Mouse (Mus musculus): ENCODE results near the gene 1600014C10Rik. TPM values are rescaled to one million over a fixed set of nuclear protein-coding genes. Genes with fewer than 3 reads are reported as not detected.

1600014C10Rik gene
- polyA plus RNA-seq, 1 experiment from 2014 or later, result 17.0 TPM

- 74% methylated on average over 3 of the region's 3 CpGs for WGBS
- H3K4me2 ChIP-seq (ENCODE audit: low read depth, low read length), result no peak overlapping the region
- no peak overlapping the region for H3K4me3 ChIP-seq (replicated peaks; ENCODE audit: low read length)
Measured at GRCm38 (mm10) chr7:38179896-38180295, 3.1 kb upstream of the 1600014C10Rik start.

GRCm38 (mm10) chr7:38181366-38181765 lies 1.7 kb upstream of the 1600014C10Rik start:
- 79% methylated on average over 2 of the region's 2 CpGs for WGBS
- no peak overlapping the region for H3K4me3 ChIP-seq (replicated peaks; ENCODE audit: low read length)

More at GRCm38 (mm10) chr7:38179896-38180295, 3.1 kb upstream of the 1600014C10Rik start:
- Histone ChIP-seq H3K9me3 (replicated peaks; ENCODE audit: control insufficient read depth, low read length) (no peaks in the 10 kb centered on the region), H3K27me3 (ENCODE audit: control insufficient read depth, insufficient read depth, low read length) (no peaks in the 10 kb centered on the region; the same call in 1 of the 2 replicates), H3K9ac (ENCODE audit: low read length) (no peak overlapping the region), H3K4me1 (ENCODE audit: control insufficient read depth, insufficient read depth, low read length) (peaks cover 14% of the 10 kb centered on the region), H3K36me3 (ENCODE audit: control insufficient read depth, insufficient read depth, low read length) (no peaks in the 10 kb centered on the region), H3K27ac (ENCODE audit: low read length) (no peak overlapping the region)
- no peak for ATAC-seq (ENCODE audit: insufficient read depth, low FRiP score)

GRCm38 (mm10) chr7:38182596-38182961 lies 438 bp upstream of the 1600014C10Rik start:
- Histone ChIP-seq H3K4me1 (ENCODE audit: control insufficient read depth, insufficient read depth, low read length) (peaks cover 14% of the 10 kb centered on the region), H3K4me2 (ENCODE audit: low read depth, low read length) (peak overlapping the region; percentile 96), H3K9me3 (replicated peaks; ENCODE audit: control insufficient read depth, low read length) (no peaks in the 10 kb centered on the region), H3K27me3 (ENCODE audit: control insufficient read depth, insufficient read depth, low read length) (no peaks in the 10 kb centered on the region), H3K4me3 (replicated peaks; ENCODE audit: low read length) (peak overlapping the region; percentile 69), H3K9ac (ENCODE audit: low read length) (peak overlapping the region; percentile 86), H3K36me3 (ENCODE audit: control insufficient read depth, insufficient read depth, low read length) (no peaks in the 10 kb centered on the region), H3K27ac (ENCODE audit: low read length) (peak overlapping the region; percentile 79)
- 0% methylated on average over 11 of the region's 11 CpGs for WGBS
- ATAC-seq (ENCODE audit: insufficient read depth, low FRiP score), result peak; percentile 27; the same call in 1 of the 2 replicates

More at GRCm38 (mm10) chr7:38181366-38181765, 1.7 kb upstream of the 1600014C10Rik start:
- H3K4me1 ChIP-seq (ENCODE audit: control insufficient read depth, insufficient read depth, low read length), result peaks cover 14% of the 10 kb centered on the region
- H3K9me3 ChIP-seq (replicated peaks; ENCODE audit: control insufficient read depth, low read length), result no peaks in the 10 kb centered on the region
- no peak overlapping the region for H3K4me2 ChIP-seq (ENCODE audit: low read depth, low read length)
- no peaks in the 10 kb centered on the region for H3K36me3 ChIP-seq (ENCODE audit: control insufficient read depth, insufficient read depth, low read length)
- H3K27me3 ChIP-seq (ENCODE audit: control insufficient read depth, insufficient read depth, low read length), result no peaks in the 10 kb centered on the region
- H3K27ac ChIP-seq (ENCODE audit: low read length), result no peak overlapping the region
- H3K9ac ChIP-seq (ENCODE audit: low read length), result no peak overlapping the region
- ATAC-seq (ENCODE audit: insufficient read depth, low FRiP score), result no peak

GRCm38 (mm10) chr7:38183709-38184417 lies 846 bp downstream of the 1600014C10Rik start:
- peak overlapping the region; percentile 69 for H3K4me3 ChIP-seq (replicated peaks; ENCODE audit: low read length)
- peak overlapping the region; percentile 86 for H3K9ac ChIP-seq (ENCODE audit: low read length)
- no peaks in the 10 kb centered on the region for H3K36me3 ChIP-seq (ENCODE audit: control insufficient read depth, insufficient read depth, low read length)
- peak overlapping the region; percentile 79 for H3K27ac ChIP-seq (ENCODE audit: low read length)
- no peaks in the 10 kb centered on the region for H3K27me3 ChIP-seq (ENCODE audit: control insufficient read depth, insufficient read depth, low read length)
- WGBS, result 6% methylated on average over 36 of the region's 36 CpGs
- peaks cover 14% of the 10 kb centered on the region for H3K4me1 ChIP-seq (ENCODE audit: control insufficient read depth, insufficient read depth, low read length)
- no peaks in the 10 kb centered on the region for H3K9me3 ChIP-seq (replicated peaks; ENCODE audit: control insufficient read depth, low read length)
- H3K4me2 ChIP-seq (ENCODE audit: low read depth, low read length), result peak overlapping the region; percentile 96
- ATAC-seq (ENCODE audit: insufficient read depth, low FRiP score), result peak; percentile 92

- H3K27me3 ChIP-seq (ENCODE audit: control insufficient read depth, insufficient read depth, low read length), result no peaks in the 10 kb centered on the region
- peak overlapping the region; percentile 69 for H3K4me3 ChIP-seq (replicated peaks; ENCODE audit: low read length)
- H3K27ac ChIP-seq (ENCODE audit: low read length), result no peak overlapping the region
- peaks cover 14% of the 10 kb centered on the region for H3K4me1 ChIP-seq (ENCODE audit: control insufficient read depth, insufficient read depth, low read length)
- no peaks in the 10 kb centered on the region for H3K9me3 ChIP-seq (replicated peaks; ENCODE audit: control insufficient read depth, low read length)
- no peak for ATAC-seq (ENCODE audit: insufficient read depth, low FRiP score)
- 52% methylated on average over 1 of the region's 1 CpGs for WGBS
- H3K4me2 ChIP-seq (ENCODE audit: low read depth, low read length), result peak overlapping the region; percentile 96
- H3K36me3 ChIP-seq (ENCODE audit: control insufficient read depth, insufficient read depth, low read length), result no peaks in the 10 kb centered on the region
- H3K9ac ChIP-seq (ENCODE audit: low read length), result peak overlapping the region; percentile 86
Measured at GRCm38 (mm10) chr7:38184418-38184745, 1.4 kb downstream of the 1600014C10Rik start.

- ATAC-seq (ENCODE audit: insufficient read depth, low FRiP score), result no peak
- Histone ChIP-seq H3K36me3 (ENCODE audit: control insufficient read depth, insufficient read depth, low read length) (no peaks in the 10 kb centered on the region), H3K9ac (ENCODE audit: low read length) (no peak overlapping the region), H3K9me3 (replicated peaks; ENCODE audit: control insufficient read depth, low read length) (no peaks in the 10 kb centered on the region), H3K27ac (ENCODE audit: low read length) (0 out of 2 replicates have a peak overlapping the region, but pooled peaks have one; percentile 15), H3K27me3 (ENCODE audit: control insufficient read depth, insufficient read depth, low read length) (no peaks in the 10 kb centered on the region), H3K4me3 (replicated peaks; ENCODE audit: low read length) (no peak overlapping the region), H3K4me1 (ENCODE audit: control insufficient read depth, insufficient read depth, low read length) (peaks cover 14% of the 10 kb centered on the region), H3K4me2 (ENCODE audit: low read depth, low read length) (no peak overlapping the region)
- WGBS, result 76% methylated on average over 6 of the region's 6 CpGs
Measured at GRCm38 (mm10) chr7:38184786-38185185, 1.8 kb downstream of the 1600014C10Rik start.

- Histone ChIP-seq H3K27ac (ENCODE audit: low read length) (no peak overlapping the region), H3K4me2 (ENCODE audit: low read depth, low read length) (no peak overlapping the region), H3K4me1 (ENCODE audit: control insufficient read depth, insufficient read depth, low read length) (peaks cover 14% of the 10 kb centered on the region), H3K4me3 (replicated peaks; ENCODE audit: low read length) (no peak overlapping the region), H3K9ac (ENCODE audit: low read length) (no peak overlapping the region), H3K27me3 (ENCODE audit: control insufficient read depth, insufficient read depth, low read length) (no peaks in the 10 kb centered on the region), H3K36me3 (ENCODE audit: control insufficient read depth, insufficient read depth, low read length) (no peaks in the 10 kb centered on the region), H3K9me3 (replicated peaks; ENCODE audit: control insufficient read depth, low read length) (no peaks in the 10 kb centered on the region)
- ATAC-seq (ENCODE audit: insufficient read depth, low FRiP score), result no peak
- 67% methylated on average over 4 of the region's 4 CpGs for WGBS
Measured at GRCm38 (mm10) chr7:38186861-38187260, 3.8 kb downstream of the 1600014C10Rik start.

GRCm38 (mm10) chr7:38187796-38188195 lies 4.8 kb downstream of the 1600014C10Rik start:
- Histone ChIP-seq H3K4me1 (ENCODE audit: control insufficient read depth, insufficient read depth, low read length) (peaks cover 11% of the 10 kb centered on the region), H3K4me2 (ENCODE audit: low read depth, low read length) (no peak overlapping the region), H3K9me3 (replicated peaks; ENCODE audit: control insufficient read depth, low read length) (no peaks in the 10 kb centered on the region), H3K27me3 (ENCODE audit: control insufficient read depth, insufficient read depth, low read length) (no peaks in the 10 kb centered on the region), H3K36me3 (ENCODE audit: control insufficient read depth, insufficient read depth, low read length) (no peaks in the 10 kb centered on the region), H3K4me3 (replicated peaks; ENCODE audit: low read length) (no peak overlapping the region), H3K9ac (ENCODE audit: low read length) (no peak overlapping the region), H3K27ac (ENCODE audit: low read length) (no peak overlapping the region)
- no peak for ATAC-seq (ENCODE audit: insufficient read depth, low FRiP score)
- 60% methylated on average over 4 of the region's 4 CpGs for WGBS

GRCm38 (mm10) chr7:38188281-38189075 lies 5.5 kb downstream of the 1600014C10Rik start:
- peak overlapping the region; percentile 51; the same call in 1 of the 2 replicates for H3K27ac ChIP-seq (ENCODE audit: low read length)
- no peaks in the 10 kb centered on the region for H3K27me3 ChIP-seq (ENCODE audit: control insufficient read depth, insufficient read depth, low read length)
- ATAC-seq (ENCODE audit: insufficient read depth, low FRiP score), result no peak
- H3K4me1 ChIP-seq (ENCODE audit: control insufficient read depth, insufficient read depth, low read length), result peaks cover 5% of the 10 kb centered on the region; the same call in 1 of the 2 replicates
- 88% methylated on average over 8 of the region's 8 CpGs for WGBS
- no peaks in the 10 kb centered on the region for H3K9me3 ChIP-seq (replicated peaks; ENCODE audit: control insufficient read depth, low read length)
- no peak overlapping the region for H3K9ac ChIP-seq (ENCODE audit: low read length)
- no peaks in the 10 kb centered on the region for H3K36me3 ChIP-seq (ENCODE audit: control insufficient read depth, insufficient read depth, low read length)
- H3K4me3 ChIP-seq (replicated peaks; ENCODE audit: low read length), result no peak overlapping the region
- H3K4me2 ChIP-seq (ENCODE audit: low read depth, low read length), result no peak overlapping the region

Data from stomach, embryonic 16.5 days (tissue).